Mouse (Mus musculus) midbrain, embryonic 11.5 days (tissue): ENCODE data around the gene Rnf182. TPM values are rescaled to one million over a fixed set of nuclear protein-coding genes. Genes with fewer than 3 reads are reported as not detected.

Experiments used
- ATAC-seq: fragments of 200-750 bp; cut with Nextera tagmentation; 2 replicates; pipeline ENCODE4 v1.8.0; 2017; ENCODE audit warnings: moderate TSS enrichment, moderate library complexity; ENCODE audit not compliant: low FRiP score
- DNase-seq: peaks from one replicate; pipeline ENCODE4 v3.0.0; 2015; ENCODE audit warnings: low spot score; ENCODE audit errors: missing footprints
- H3K27ac ChIP-seq: fragments of 300-500 bp; sonication (generic); 2 replicates; pipeline ENCODE4 v1.5.1; 2014; ENCODE audit warnings: low read depth, low read length
- H3K27me3 ChIP-seq: fragments of 300-500 bp; sonication (generic); 2 replicates; pipeline ENCODE4 v1.6.1; 2014; ENCODE audit warnings: mild to moderate bottlenecking, low read length, moderate library complexity, mixed read lengths; ENCODE audit not compliant: control insufficient read depth, insufficient read depth
- H3K36me3 ChIP-seq: fragments of 300-500 bp; sonication (generic); 2 replicates; pipeline ENCODE4 v1.6.1; 2014; ENCODE audit warnings: mild to moderate bottlenecking, low read length, moderate library complexity, mixed read lengths; ENCODE audit not compliant: control insufficient read depth, insufficient read depth
- H3K4me1 ChIP-seq: fragments of 300-500 bp; sonication (generic); 2 replicates; pipeline ENCODE4 v1.6.1; 2014; ENCODE audit warnings: low read length; ENCODE audit not compliant: control insufficient read depth, insufficient read depth
- H3K4me2 ChIP-seq: fragments of 300-500 bp; sonication (generic); 2 replicates; pipeline ENCODE4 v1.6.1; 2014; ENCODE audit warnings: mild to moderate bottlenecking, moderate library complexity
- H3K4me3 ChIP-seq: fragments of 300-500 bp; sonication (generic); 2 replicates; pipeline ENCODE4 v1.5.1; 2014; ENCODE audit warnings: low read depth, low read length
- H3K9ac ChIP-seq: fragments of 300-500 bp; sonication (generic); 2 replicates; pipeline ENCODE4 v1.6.1; 2014; ENCODE audit warnings: low read length
- H3K9me3 ChIP-seq: fragments of 300-500 bp; sonication (generic); 2 replicates; pipeline ENCODE4 v1.6.1; 2016; ENCODE audit warnings: low read length; ENCODE audit not compliant: control insufficient read depth
- WGBS: fragments of 180-500 bp; shearing (Covaris S2); extraction: QIAGEN DNeasy Blood & Tissue Kit; methylation state at CpG from one replicate; pipeline ENCODE4 v1.1.7; 2014; 5-methylcytosine and 5-hydroxymethylcytosine counted together
- polyA plus RNA-seq: library from polyadenylated mRNA; unstranded; fragments of >200 nt; fragmentation: Nextera tagmentation; extraction: Ambion mirVana; gene quantifications from 2 replicates; pipeline ENCODE4 v1.2.1, GENCODE M21; 2014

Gene Rnf182
- polyA plus RNA-seq, 1 experiment from 2014 or later: 7.7 TPM

GRCm38 (mm10) chr13:43703471-43703870 is 88.0 kb downstream of the Rnf182 start:
- Histone ChIP-seq H3K4me1 (no peaks in the 10 kb centered on the region), H3K9me3 (no peaks in the 10 kb centered on the region), H3K4me3 (no peak overlapping the region), H3K27ac (no peak overlapping the region), H3K36me3 (no peaks in the 10 kb centered on the region), H3K27me3 (no peaks in the 10 kb centered on the region), H3K4me2 (no peak overlapping the region), H3K9ac (no peak overlapping the region)
- 56% methylated on average over 7 of the region's 7 CpGs for WGBS
- DNase-seq (peak; percentile 54), ATAC-seq (no peak)

- no peaks in the 10 kb centered on the region for H3K27me3 ChIP-seq
- H3K36me3 ChIP-seq: no peaks in the 10 kb centered on the region
- WGBS: 82% methylated on average over 7 of the region's 7 CpGs
- ATAC-seq (no peak), DNase-seq (peak; percentile 44)
- H3K27ac ChIP-seq: no peak overlapping the region
- no peaks in the 10 kb centered on the region for H3K4me1 ChIP-seq
- H3K4me3 ChIP-seq: no peak overlapping the region
- no peak overlapping the region for H3K4me2 ChIP-seq
- no peaks in the 10 kb centered on the region for H3K9me3 ChIP-seq
- no peak overlapping the region for H3K9ac ChIP-seq
Observed at GRCm38 (mm10) chr13:43704533-43705116, 89.1 kb downstream of the Rnf182 start.

GRCm38 (mm10) chr13:43706387-43706786 is 90.9 kb downstream of the Rnf182 start:
- Histone ChIP-seq H3K9ac (no peak overlapping the region), H3K4me1 (no peaks in the 10 kb centered on the region), H3K4me2 (no peak overlapping the region), H3K9me3 (no peaks in the 10 kb centered on the region), H3K36me3 (no peaks in the 10 kb centered on the region), H3K4me3 (no peak overlapping the region), H3K27ac (no peak overlapping the region), H3K27me3 (no peaks in the 10 kb centered on the region)
- ATAC-seq (no peak), DNase-seq (peak; percentile 60)
- WGBS: 81% methylated on average over 4 of the region's 4 CpGs

- Histone ChIP-seq H3K36me3 (no peaks in the 10 kb centered on the region), H3K27me3 (no peaks in the 10 kb centered on the region), H3K9ac (no peak overlapping the region), H3K9me3 (no peaks in the 10 kb centered on the region), H3K4me1 (no peaks in the 10 kb centered on the region), H3K4me2 (no peak overlapping the region), H3K27ac (no peak overlapping the region), H3K4me3 (no peak overlapping the region)
- ATAC-seq (no peak), DNase-seq (no peak)
- 76% methylated on average over 3 of the region's 3 CpGs for WGBS
Observed at GRCm38 (mm10) chr13:43709529-43709928, 94.0 kb downstream of the Rnf182 start.

GRCm38 (mm10) chr13:43711708-43712314 is 96.3 kb downstream of the Rnf182 start:
- no peaks in the 10 kb centered on the region for H3K27me3 ChIP-seq
- no peak overlapping the region for H3K9ac ChIP-seq
- no peak overlapping the region for H3K4me3 ChIP-seq
- ATAC-seq (no peak), DNase-seq (no peak)
- no peaks in the 10 kb centered on the region; the same call in 1 of the 2 replicates for H3K4me1 ChIP-seq
- H3K9me3 ChIP-seq: no peaks in the 10 kb centered on the region
- 85% methylated on average over 7 of the region's 7 CpGs for WGBS
- no peak overlapping the region for H3K27ac ChIP-seq
- no peaks in the 10 kb centered on the region for H3K36me3 ChIP-seq
- no peak overlapping the region for H3K4me2 ChIP-seq

GRCm38 (mm10) chr13:43714741-43715140 is 99.2 kb downstream of the Rnf182 start:
- Histone ChIP-seq H3K4me1 (no peaks in the 10 kb centered on the region; the same call in 1 of the 2 replicates), H3K4me2 (no peak overlapping the region), H3K36me3 (no peaks in the 10 kb centered on the region), H3K4me3 (no peak overlapping the region), H3K9me3 (no peaks in the 10 kb centered on the region), H3K9ac (no peak overlapping the region), H3K27me3 (no peaks in the 10 kb centered on the region), H3K27ac (no peak overlapping the region)
- DNase-seq (no peak), ATAC-seq (no peak)
- WGBS: 90% methylated on average over 6 of the region's 6 CpGs

DNA sequence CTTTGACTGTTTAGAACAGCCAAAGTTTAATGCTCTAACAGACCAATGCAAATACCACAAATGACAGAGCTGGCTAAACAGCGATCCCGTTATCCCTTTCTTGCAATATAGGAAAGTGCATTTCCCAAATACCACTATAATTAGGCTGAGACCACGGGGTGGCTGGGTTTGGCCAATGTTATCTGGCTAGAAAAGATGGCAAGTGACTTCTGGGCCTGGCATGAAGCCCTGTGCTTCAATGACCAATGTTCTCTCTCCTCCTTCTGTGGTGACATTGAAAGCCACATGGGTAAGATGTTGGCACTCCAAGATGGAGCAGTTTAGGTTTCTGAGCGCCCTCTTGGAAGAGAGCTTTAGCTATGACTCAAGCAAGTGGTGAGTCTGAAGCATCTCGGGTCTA is 100.0 kb downstream of the Rnf182 start:
- Histone ChIP-seq H3K27me3 (no peaks in the 10 kb centered on the region), H3K4me2 (no peak overlapping the region), H3K36me3 (no peaks in the 10 kb centered on the region), H3K27ac (no peak overlapping the region), H3K4me1 (no peaks in the 10 kb centered on the region; the same call in 1 of the 2 replicates), H3K9ac (no peak overlapping the region), H3K9me3 (no peaks in the 10 kb centered on the region), H3K4me3 (no peak overlapping the region)
- ATAC-seq: no peak
- no peak for DNase-seq
- 93% methylated on average over 5 of the region's 5 CpGs for WGBS

GRCm38 (mm10) chr13:43716514-43717036 is 101.1 kb downstream of the Rnf182 start:
- Histone ChIP-seq H3K36me3 (no peaks in the 10 kb centered on the region), H3K27me3 (no peaks in the 10 kb centered on the region), H3K4me1 (no peaks in the 10 kb centered on the region; the same call in 1 of the 2 replicates), H3K4me2 (no peak overlapping the region), H3K4me3 (no peak overlapping the region), H3K9me3 (no peaks in the 10 kb centered on the region), H3K9ac (no peak overlapping the region), H3K27ac (no peak overlapping the region)
- ATAC-seq (no peak), DNase-seq (peak; percentile 12)
- WGBS: 37% methylated on average over 6 of the region's 6 CpGs

- 94% methylated on average over 7 of the region's 7 CpGs for WGBS
- Histone ChIP-seq H3K36me3 (no peaks in the 10 kb centered on the region), H3K4me2 (no peak overlapping the region), H3K27ac (no peak overlapping the region), H3K9me3 (no peaks in the 10 kb centered on the region), H3K27me3 (no peaks in the 10 kb centered on the region), H3K4me3 (no peak overlapping the region), H3K9ac (no peak overlapping the region), H3K4me1 (no peaks in the 10 kb centered on the region; the same call in 1 of the 2 replicates)
- DNase-seq: peak; percentile 70
- ATAC-seq: no peak
Observed at GRCm38 (mm10) chr13:43718173-43718572, 102.7 kb downstream of the Rnf182 start.
